In the genomic region with DNA sequence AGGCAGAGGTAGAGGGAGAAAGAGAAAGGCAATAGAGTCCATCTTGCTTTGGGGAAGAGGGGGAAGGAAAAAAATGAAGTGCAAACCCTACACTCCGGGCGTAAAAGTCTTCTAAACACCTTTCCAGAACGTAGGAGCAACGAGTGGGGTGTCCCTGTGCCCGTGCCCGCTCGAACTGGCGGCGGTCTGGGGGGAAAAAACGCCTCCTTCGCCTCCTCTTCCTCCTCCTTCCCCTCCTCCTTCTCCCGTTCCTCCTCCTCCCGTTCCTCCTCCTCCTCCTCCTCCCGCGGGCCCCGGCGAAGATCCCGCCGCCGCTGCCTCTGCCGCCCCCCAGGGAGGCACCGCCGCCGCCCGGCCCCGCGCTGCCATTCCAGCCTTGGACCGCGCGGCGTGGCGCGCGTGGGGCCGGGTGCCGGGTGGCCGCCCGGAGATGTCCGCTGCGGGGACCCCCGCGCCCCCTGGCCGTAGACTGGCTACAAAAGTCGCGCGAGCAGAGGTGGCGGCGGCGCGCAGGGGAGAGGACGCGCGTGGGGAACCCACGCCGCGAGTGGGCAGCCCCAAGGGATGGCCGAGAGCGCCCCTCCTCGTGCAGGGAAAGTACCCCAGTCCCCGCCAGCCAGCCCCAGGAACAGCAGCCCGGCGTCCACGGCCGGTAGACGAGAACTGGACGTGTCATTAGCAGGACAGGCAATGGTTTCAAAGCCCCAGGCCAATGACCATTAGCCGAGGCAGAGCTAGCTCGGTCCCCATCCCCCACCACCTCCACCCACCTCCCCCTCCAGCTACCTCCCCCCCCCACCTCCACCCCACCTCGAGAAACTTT, we compare ENCODE assay signal across 8 mouse cellular contexts. TPM values are rescaled to one million over a fixed set of nuclear protein-coding genes. Genes with fewer than 3 reads are reported as not detected.
DNase-seq lines count a peak whose midpoint lies in the region; ATAC-seq and TF ChIP-seq lines count a peak whose summit lies in the region.

No protein-coding gene starts in this region.

- intact Hi-C loops in heart, postnatal 36 days (cut with DNase I) = loop anchor here (2.0 to 10.0 kb wide), 4 partner anchors 49 to 733 kb away; partner anchors contain the start of gene Ift57

- peaks cover 11% of the 10 kb centered on the region for H3K79me2 ChIP-seq in MEL (ENCODE audit: control insufficient read depth, insufficient read depth, low read length, poor library complexity)

- TF ChIP-seq POLR2A in MEL (IDR thresholded peaks at IDR 0.05; ENCODE audit: control insufficient read depth in 1 of 2, insufficient read depth in 1 of 2, low read depth in 1 of 2, low read length in 2 of 2, poor library complexity in 1 of 2) = no peak

- H3K36me3 ChIP-seq in MEL (ENCODE audit: control insufficient read depth in 1 of 2, insufficient read depth in 2 of 2, low read length in 2 of 2) = peaks cover 2 to 3% of the 10 kb centered on the region in 2 experiments
- H3K36me3 ChIP-seq in forebrain, embryonic 13.5 days (ENCODE audit: poor library complexity, severe bottlenecking) = no peaks in the 10 kb centered on the region

- no peak for ATAC-seq in forebrain, embryonic 13.5 days

- 0% methylated on average over 59 of the region's 69 CpGs for WGBS in forebrain, embryonic 13.5 days

- H3K27ac ChIP-seq in MEL (ENCODE audit: control insufficient read depth, low read depth, low read length) = peak overlapping the region; percentile 70
- no peak overlapping the region for H3K27ac ChIP-seq in brown adipose tissue, adult 24 weeks (replicated peaks; ENCODE audit: low read depth, low read length)
- no peak overlapping the region for H3K27ac ChIP-seq in forebrain, embryonic 13.5 days

- peak overlapping the region; percentile 91 for H3K4me2 ChIP-seq in forebrain, embryonic 13.5 days

- H3K4me1 ChIP-seq in MEL (ENCODE audit: control insufficient read depth in 1 of 2, insufficient read depth in 2 of 2, low read length in 2 of 2) = peaks cover 0 to 3% of the 10 kb centered on the region in 2 experiments; a peak in 2 of 4 replicates
- H3K4me1 ChIP-seq in brown adipose tissue, adult 24 weeks (ENCODE audit: control insufficient read depth, insufficient read depth, insufficient read length, low read length) = no peaks in the 10 kb centered on the region
- peaks cover 12% of the 10 kb centered on the region for H3K4me1 ChIP-seq in forebrain, embryonic 13.5 days

- TF ChIP-seq RAD21 in MEL (IDR thresholded peaks at IDR 0.05; ENCODE audit: low read depth, low read length) = no peak

- H3K4me3 ChIP-seq in MEL (ENCODE audit: control insufficient read depth in 1 of 2, insufficient read depth in 1 of 2, low read depth in 2 of 2, low read length in 2 of 2) = peak overlapping the region; percentile 73 to 99
- H3K4me3 ChIP-seq in brown adipose tissue, adult 24 weeks (ENCODE audit: insufficient read depth, low read depth, low read length) = peak overlapping the region; percentile 95
- H3K4me3 ChIP-seq in forebrain, embryonic 13.5 days = peak overlapping the region; percentile 93

- no peak for TF ChIP-seq EP300 in MEL (IDR thresholded peaks at IDR 0.05; ENCODE audit: low read depth in 1 of 2, low read length in 2 of 2)

- H3K9me3 ChIP-seq in MEL (replicated peaks; ENCODE audit: insufficient read depth, low read length) = no peaks in the 10 kb centered on the region
- H3K9me3 ChIP-seq in forebrain, embryonic 13.5 days (replicated peaks) = no peaks in the 10 kb centered on the region

- H3K9ac ChIP-seq in MEL (ENCODE audit: control insufficient read depth, low read depth, low read length, poor library complexity, severe bottlenecking) = peak overlapping the region; percentile 99
- peak overlapping the region; percentile 94 for H3K9ac ChIP-seq in forebrain, embryonic 13.5 days

- DNase-seq in MEL (ENCODE audit: low read depth, low spot score) = peak; percentile 42
- DNase-seq in heart, postnatal 36 days = peak; percentile 27 to 46
- peak; percentile 10 to 20 for DNase-seq in layer of hippocampus, postnatal 14 days (ENCODE audit: low spot score in 2 of 2)
- DNase-seq in lung, postnatal 14 days = peak; percentile 43
- peak; percentile 63 for DNase-seq in retina, embryonic 14.5 days (ENCODE audit: low spot score)
- DNase-seq in urinary bladder, adult 2 months (ENCODE audit: low spot score) = peak; percentile 39

- no peaks in the 10 kb centered on the region for H3K27me3 ChIP-seq in MEL (ENCODE audit: control insufficient read depth in 1 of 2, insufficient read depth in 2 of 2, low read length in 2 of 2)
- H3K27me3 ChIP-seq in forebrain, embryonic 13.5 days = no peaks in the 10 kb centered on the region

- TF ChIP-seq CTCF in MEL (IDR thresholded peaks at IDR 0.05 in 2 of 3, conservative IDR thresholded peaks at IDR 0.05 in 1 of 3; ENCODE audit: control insufficient read depth in 1 of 3, insufficient read depth in 1 of 3, low read depth in 2 of 3, low read length in 3 of 3, poor library complexity in 1 of 3, severe bottlenecking in 1 of 3) = no peak

TF ChIP-seq in MEL, 35 proteins besides CTCF, POLR2A, EP300 and RAD21:
- TF ChIP-seq UBTF (IDR thresholded peaks at IDR 0.05; ENCODE audit: borderline replicate concordance, insufficient read depth, low read depth, low read length) (0 out of 2 replicates have a peak, but pooled peaks have one; percentile 37), ELF1 (IDR thresholded peaks at IDR 0.05; ENCODE audit: low read depth, low read length) (no peak), USF2 (IDR thresholded peaks at IDR 0.05; ENCODE audit: borderline replicate concordance in 1 of 2, insufficient read depth in 1 of 2, low read depth in 1 of 2, low read length in 2 of 2) (no peak), CHD2 (IDR thresholded peaks at IDR 0.05; ENCODE audit: low read length) (no peak), E2F4 (IDR thresholded peaks at IDR 0.05; ENCODE audit: borderline replicate concordance, low read depth, low read length) (no peak), MAZ (IDR thresholded peaks at IDR 0.05; ENCODE audit: low read depth, low read length) (no peak)
TF ChIP-seq in MEL: peak in this region for 1.

RNA-seq across cellular contexts. Expression of gene Bbx, which starts 2.3 kb away (rescaled TPM):
- total RNA-seq in MEL (2012; rRNA removed) = 9.1 and 9.2 TPM in 2 replicates
- 10 to 100 TPM in 1 of 2 experiments, 1 to 10 TPM in 1; 6.5 to 36.0 TPM for polyA plus RNA-seq in MEL (2012; ENCODE audit: insufficient read depth in 1 of 2, insufficient read length in 2 of 2, low read depth in 1 of 2, low replicate concordance in 2 of 2, missing spikeins in 1 of 2)
- 6.9 and 9.8 TPM in 2 replicates for polyA plus RNA-seq in brown adipose tissue, adult 24 weeks (2012; ENCODE audit: insufficient read depth, insufficient read length, missing spikeins)
- polyA plus RNA-seq in forebrain, embryonic 13.5 days (2015; fragmentation: Nextera tagmentation; extraction: Ambion mirVana) = 42.8 and 48.8 TPM in 2 replicates
- 10 to 100 TPM; 11.2 to 16.6 TPM for total RNA-seq in heart, postnatal 36 days (2021)
- total RNA-seq in layer of hippocampus, postnatal 14 days (2021) = 10 to 100 TPM; 17.4 to 18.9 TPM
- polyA plus RNA-seq in urinary bladder, adult 2 months (2012; rRNA removed) = 16.9 and 19.3 TPM in 2 replicates
